Mouse (Mus musculus) v-Abl transformed pro-B cells (cell line): ENCODE measurements at regions not wholly inside any gene's neighbourhood (a gene's known extent, or its start where the extent isn't known, plus 50 kb on each side); places are given as distances from the start of the nearest gene placed in this dataset.

ENCODE experiments used
- in situ Hi-C, 2 experiments: fragments of 400-800 bp; cut with MboI; formaldehyde crosslinking; loops; one replicate each; pipeline ENCODE4 v1.15.1; 2025; ENCODE audit not compliant: unreplicated experiment in 2 of 2

GRCm38 (mm10) chr7:124990695-124991094, 453.8 kb upstream of the Kdm8 start:
- in situ Hi-C loops = no loop called here

- in situ Hi-C loops = no loop called here
Measured at GRCm38 (mm10) chr7:124996538-124996937, 447.9 kb upstream of the Kdm8 start.

GRCm38 (mm10) chr7:125000669-125001068, 443.8 kb upstream of the Kdm8 start:
- in situ Hi-C loops = no loop called here

- in situ Hi-C loops = no loop called here
Measured at GRCm38 (mm10) chr7:125005638-125006037, 438.8 kb upstream of the Kdm8 start.

- in situ Hi-C loops = no loop called here
Measured at GRCm38 (mm10) chr7:125019259-125019658, 425.2 kb upstream of the Kdm8 start.

GRCm38 (mm10) chr7:125024944-125025343, 419.5 kb upstream of the Kdm8 start:
- in situ Hi-C loops = no loop called here

GRCm38 (mm10) chr7:125033778-125034177, 410.7 kb upstream of the Kdm8 start:
- in situ Hi-C loops = no loop called here

GRCm38 (mm10) chr7:125034196-125034595, 410.3 kb upstream of the Kdm8 start:
- in situ Hi-C loops = no loop called here

- in situ Hi-C loops = no loop called here
Measured at GRCm38 (mm10) chr7:125036098-125036991, 408.1 kb upstream of the Kdm8 start.

GRCm38 (mm10) chr7:125038840-125039239, 405.6 kb upstream of the Kdm8 start:
- in situ Hi-C loops = no loop called here

GRCm38 (mm10) chr7:125055951-125056625, 388.4 kb upstream of the Kdm8 start:
- in situ Hi-C loops = no loop called here

GRCm38 (mm10) chr7:125102464-125102863, 342.0 kb upstream of the Kdm8 start:
- in situ Hi-C loops = no loop called here

GRCm38 (mm10) chr7:125104011-125104410, 340.5 kb upstream of the Kdm8 start:
- in situ Hi-C loops = no loop called here

- in situ Hi-C loops = no loop called here
Measured at GRCm38 (mm10) chr7:125112820-125113273, 331.6 kb upstream of the Kdm8 start.

GRCm38 (mm10) chr7:125115322-125115996, 329.0 kb upstream of the Kdm8 start:
- in situ Hi-C loops = no loop called here

- in situ Hi-C loops = no loop called here
Measured at GRCm38 (mm10) chr7:125117173-125117572, 327.3 kb upstream of the Kdm8 start.

GRCm38 (mm10) chr7:125129187-125129586, 315.3 kb upstream of the Kdm8 start:
- in situ Hi-C loops = no loop called here

- in situ Hi-C loops = no loop called here
Measured at GRCm38 (mm10) chr7:125131968-125132367, 312.5 kb upstream of the Kdm8 start.

- in situ Hi-C loops = no loop called here
Measured at GRCm38 (mm10) chr7:125138607-125139006, 305.9 kb upstream of the Kdm8 start.

- in situ Hi-C loops = no loop called here
Measured at GRCm38 (mm10) chr7:125139196-125139595, 305.3 kb upstream of the Kdm8 start.

- in situ Hi-C loops = no loop called here
Measured at GRCm38 (mm10) chr7:125140854-125141253, 303.6 kb upstream of the Kdm8 start.
